Mouse (Mus musculus) heart, postnatal 0 days (tissue): ENCODE data around the gene Grcc10.

Experiments
- CTCF ChIP-seq: IDR thresholded peaks from 2 replicates; pipeline ENCODE4 v1.5.1; 2016; ENCODE audit warnings: antibody characterized with exemption, control low read depth, low read depth
- EP300 ChIP-seq: IDR thresholded peaks from 2 replicates; pipeline ENCODE4 v1.6.1; 2016; ENCODE audit warnings: antibody characterized with exemption, low read depth

DNA sequence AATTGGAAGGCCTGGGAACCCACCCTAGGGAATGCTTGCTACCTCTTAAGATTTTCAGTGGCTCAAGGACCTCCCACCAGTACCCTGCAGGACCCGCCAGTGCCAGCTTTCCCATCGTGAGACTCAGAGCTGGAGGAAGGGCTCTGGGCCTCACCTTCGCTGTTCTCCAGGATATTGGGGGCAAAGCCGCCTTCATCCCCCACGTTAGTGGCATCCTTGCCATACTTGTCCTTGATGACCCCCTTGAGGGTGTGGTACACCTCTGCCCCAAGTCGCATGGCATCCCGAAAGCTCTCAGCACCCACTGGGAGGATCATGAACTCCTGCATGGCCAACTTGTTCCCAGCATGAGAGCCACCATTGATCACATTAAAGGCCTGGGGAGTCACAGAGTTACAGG, 24.8 kb upstream of the Grcc10 start:
- TF ChIP-seq CTCF (no peak), EP300 (no peak)
